Mouse (Mus musculus) heart, embryonic 12.5 days (tissue): ENCODE measurements around the gene Trpm6. TPM values are rescaled to one million over a fixed set of nuclear protein-coding genes. Genes with fewer than 3 reads are reported as not detected.

Experiments used
- ATAC-seq: fragments of 200-750 bp; cut with Nextera tagmentation; 2 replicates; pipeline ENCODE4 v1.8.0; 2017; ENCODE audit warnings: moderate TSS enrichment, moderate library complexity; ENCODE audit not compliant: insufficient number of reproducible peaks, low FRiP score
- H3K27ac ChIP-seq: fragments of 300-500 bp; sonication (generic); 2 replicates; pipeline ENCODE4 v1.5.1; 2016; ENCODE audit warnings: mild to moderate bottlenecking, moderate library complexity; ENCODE audit not compliant: poor library complexity, severe bottlenecking
- H3K27me3 ChIP-seq: fragments of 300-500 bp; sonication (generic); replicated peaks from 2 replicates; pipeline ENCODE4 v1.6.1; 2016; ENCODE audit warnings: mild to moderate bottlenecking, moderate library complexity
- H3K36me3 ChIP-seq: fragments of 300-500 bp; sonication (generic); 2 replicates; pipeline ENCODE4 v1.6.1; 2016; ENCODE audit warnings: mild to moderate bottlenecking, moderate library complexity
- H3K4me1 ChIP-seq: fragments of 300-500 bp; sonication (generic); replicated peaks from 2 replicates; pipeline ENCODE4 v1.6.1; 2016; ENCODE audit warnings: mild to moderate bottlenecking
- H3K4me2 ChIP-seq: fragments of 300-500 bp; sonication (generic); 2 replicates; pipeline ENCODE4 v1.6.1; 2016; ENCODE audit warnings: mild to moderate bottlenecking, moderate library complexity
- H3K4me3 ChIP-seq: fragments of 300-500 bp; sonication (generic); 2 replicates; pipeline ENCODE4 v1.5.1; 2016; ENCODE audit warnings: mild to moderate bottlenecking
- H3K9ac ChIP-seq: fragments of 300-500 bp; sonication (generic); 2 replicates; pipeline ENCODE4 v1.6.1; 2016; ENCODE audit warnings: mild to moderate bottlenecking, moderate library complexity
- H3K9me3 ChIP-seq: fragments of 300-500 bp; sonication (generic); replicated peaks from 2 replicates; pipeline ENCODE4 v1.6.1; 2016; ENCODE audit warnings: mild to moderate bottlenecking, moderate library complexity
- WGBS: fragments of 180-500 bp; shearing (Covaris S2); methylation state at CpG from one replicate; pipeline ENCODE4 v1.1.7; 2016; 5-methylcytosine and 5-hydroxymethylcytosine counted together
- polyA plus RNA-seq: library from polyadenylated mRNA; unstranded; fragments of >200 nt; fragmentation: Nextera tagmentation; extraction: Ambion mirVana; gene quantifications from 2 replicates; pipeline ENCODE4 v1.2.1, GENCODE M21; 2016

Trpm6 gene
- polyA plus RNA-seq, 1 experiment from 2014 or later = 0.17 TPM

- no peak for ATAC-seq
- Histone ChIP-seq H3K27ac (no peak overlapping the region), H3K9me3 (no peaks in the 10 kb centered on the region), H3K4me2 (peak overlapping the region; percentile 62), H3K4me1 (no peaks in the 10 kb centered on the region; the same call in 1 of the 2 replicates), H3K4me3 (peak overlapping the region; percentile 37), H3K36me3 (no peaks in the 10 kb centered on the region), H3K27me3 (no peaks in the 10 kb centered on the region; the same call in 1 of the 2 replicates), H3K9ac (peak overlapping the region; percentile 48; the same call in 1 of the 2 replicates)
- 19% methylated on average over 11 of the region's 11 CpGs for WGBS
Measured at GRCm38 (mm10) chr19:18889117-18889627, 139.4 kb downstream of the Trpm6 start.

- Histone ChIP-seq H3K27me3 (no peaks in the 10 kb centered on the region; the same call in 1 of the 2 replicates), H3K4me2 (peak overlapping the region; percentile 62), H3K27ac (no peak overlapping the region), H3K9me3 (no peaks in the 10 kb centered on the region), H3K9ac (no peak overlapping the region), H3K36me3 (no peaks in the 10 kb centered on the region), H3K4me1 (no peaks in the 10 kb centered on the region; the same call in 1 of the 2 replicates), H3K4me3 (peak overlapping the region; percentile 37; the same call in 1 of the 2 replicates)
- ATAC-seq = no peak
- WGBS = 92% methylated on average over 1 of the region's 1 CpGs
Measured at GRCm38 (mm10) chr19:18889632-18890031, 139.8 kb downstream of the Trpm6 start.

DNA sequence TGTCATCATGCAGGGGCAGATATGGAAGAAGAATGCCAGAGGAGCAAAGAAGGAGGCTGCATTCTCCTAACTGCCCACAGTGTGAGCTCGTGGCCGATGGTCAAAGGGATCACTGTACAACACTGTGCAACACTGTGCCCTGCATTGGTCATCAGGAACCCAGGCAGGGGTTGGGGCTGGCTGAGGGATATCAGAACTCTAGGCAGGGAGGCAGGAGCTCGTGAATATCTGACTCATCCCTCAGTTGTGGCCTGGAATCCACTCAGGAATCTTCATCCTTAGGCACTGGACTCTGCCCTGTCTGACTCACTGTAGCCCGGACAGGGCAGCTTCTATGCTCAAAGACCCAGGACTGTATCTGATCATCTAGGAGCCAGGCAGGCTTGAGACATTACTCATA, 140.4 kb downstream of the Trpm6 start:
- Histone ChIP-seq H3K27ac (no peak overlapping the region), H3K4me2 (no peak overlapping the region), H3K9ac (no peak overlapping the region), H3K27me3 (no peaks in the 10 kb centered on the region; the same call in 1 of the 2 replicates), H3K4me3 (no peak overlapping the region), H3K9me3 (no peaks in the 10 kb centered on the region), H3K4me1 (no peaks in the 10 kb centered on the region; the same call in 1 of the 2 replicates), H3K36me3 (no peaks in the 10 kb centered on the region)
- no peak for ATAC-seq
- WGBS = 64% methylated on average over 4 of the region's 4 CpGs

GRCm38 (mm10) chr19:18898238-18898637, 148.5 kb downstream of the Trpm6 start:
- Histone ChIP-seq H3K4me1 (no peaks in the 10 kb centered on the region), H3K9ac (no peak overlapping the region), H3K9me3 (no peaks in the 10 kb centered on the region), H3K27ac (no peak overlapping the region), H3K4me2 (no peak overlapping the region), H3K27me3 (no peaks in the 10 kb centered on the region), H3K4me3 (no peak overlapping the region), H3K36me3 (no peaks in the 10 kb centered on the region)
- ATAC-seq = no peak

DNA sequence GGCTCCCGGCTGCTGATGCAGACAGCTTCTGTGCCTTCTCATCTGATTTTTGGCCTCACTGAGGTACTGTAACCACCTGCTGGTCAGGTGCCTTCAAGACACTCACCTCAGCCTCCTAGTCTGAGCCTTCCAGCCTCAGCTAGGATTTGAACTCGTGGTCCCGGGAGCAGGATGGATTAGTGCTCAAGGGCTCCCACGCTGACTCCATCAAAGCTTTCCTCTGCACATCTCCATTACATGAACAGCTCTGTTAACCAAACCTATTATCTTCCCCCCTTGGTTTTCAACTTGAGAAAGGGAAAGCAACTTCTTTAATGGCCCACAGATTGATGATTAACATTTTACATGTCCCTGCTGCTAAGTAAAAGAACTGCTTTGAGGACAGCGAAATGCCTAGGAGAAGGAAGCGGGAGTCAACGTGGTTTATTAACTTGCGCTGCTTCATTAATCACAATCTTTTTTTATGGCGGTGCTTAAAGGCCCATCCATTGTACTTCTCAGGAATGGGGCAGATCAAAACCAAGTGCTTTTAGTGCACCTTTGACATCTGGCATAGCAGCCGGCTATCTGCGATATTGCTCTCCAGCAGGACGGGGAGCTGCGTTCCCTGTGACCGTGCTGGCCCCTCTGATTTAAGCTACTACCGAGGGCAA, 152.4 kb downstream of the Trpm6 start:
- Histone ChIP-seq H3K9me3 (no peaks in the 10 kb centered on the region), H3K9ac (no peak overlapping the region), H3K27ac (no peak overlapping the region), H3K27me3 (no peaks in the 10 kb centered on the region), H3K4me1 (no peaks in the 10 kb centered on the region), H3K4me2 (no peak overlapping the region), H3K4me3 (no peak overlapping the region), H3K36me3 (no peaks in the 10 kb centered on the region)
- ATAC-seq = no peak
- 78% methylated on average over 15 of the region's 15 CpGs for WGBS

GRCm38 (mm10) chr19:18902694-18903067, 152.9 kb downstream of the Trpm6 start:
- H3K9ac ChIP-seq = no peak overlapping the region
- no peak for ATAC-seq
- no peaks in the 10 kb centered on the region for H3K4me1 ChIP-seq
- no peaks in the 10 kb centered on the region for H3K36me3 ChIP-seq
- 82% methylated on average over 6 of the region's 6 CpGs for WGBS
- no peak overlapping the region for H3K27ac ChIP-seq
- H3K27me3 ChIP-seq = no peaks in the 10 kb centered on the region
- H3K9me3 ChIP-seq = no peaks in the 10 kb centered on the region
- no peak overlapping the region for H3K4me2 ChIP-seq
- no peak overlapping the region for H3K4me3 ChIP-seq

DNA sequence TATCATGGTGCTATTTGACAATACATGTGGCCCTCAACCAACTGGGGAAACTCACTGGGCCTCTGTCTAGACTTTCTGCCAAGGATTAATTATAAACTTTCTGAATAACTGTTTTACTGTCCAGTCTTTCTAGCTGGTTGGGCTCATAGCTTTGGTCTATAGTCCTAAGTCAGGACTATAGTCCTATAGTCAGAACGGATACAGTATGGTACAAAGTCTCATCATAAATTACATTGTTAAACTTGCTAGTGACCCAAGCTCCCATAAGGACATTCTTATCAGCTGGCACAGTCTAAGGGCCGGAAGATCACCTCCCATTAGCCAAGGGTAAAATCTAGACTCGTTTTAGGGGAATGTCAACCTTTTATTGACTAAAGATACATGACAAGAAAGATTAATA, 155.7 kb downstream of the Trpm6 start:
- Histone ChIP-seq H3K9ac (no peak overlapping the region), H3K27ac (no peak overlapping the region), H3K27me3 (no peaks in the 10 kb centered on the region), H3K9me3 (no peaks in the 10 kb centered on the region), H3K4me3 (no peak overlapping the region), H3K4me1 (no peaks in the 10 kb centered on the region), H3K36me3 (no peaks in the 10 kb centered on the region), H3K4me2 (no peak overlapping the region)
- no peak for ATAC-seq
- WGBS = 53% methylated on average over 3 of the region's 3 CpGs

DNA sequence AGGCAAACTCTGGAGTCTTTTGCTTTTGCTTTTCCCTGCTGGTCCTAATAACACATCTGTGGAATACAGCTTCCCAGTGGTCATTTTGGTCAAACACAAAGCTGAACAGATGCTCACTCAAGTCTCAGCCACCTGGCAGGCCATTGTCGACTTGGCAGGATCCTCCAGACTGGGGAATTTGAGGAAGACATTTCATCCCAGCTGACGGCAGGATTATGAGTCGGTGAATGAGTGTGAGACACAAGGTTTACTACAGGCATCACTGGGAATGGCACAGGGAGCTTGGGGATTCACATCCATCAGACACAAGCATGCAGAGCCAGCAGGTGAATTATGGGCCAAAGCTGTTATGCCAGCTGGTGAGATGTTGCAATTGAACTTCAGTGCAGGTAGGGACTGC, 159.9 kb downstream of the Trpm6 start:
- no peaks in the 10 kb centered on the region for H3K9me3 ChIP-seq
- H3K4me2 ChIP-seq = no peak overlapping the region
- H3K27ac ChIP-seq = no peak overlapping the region
- no peak for ATAC-seq
- H3K36me3 ChIP-seq = no peaks in the 10 kb centered on the region
- WGBS = 76% methylated on average over 3 of the region's 3 CpGs
- H3K9ac ChIP-seq = no peak overlapping the region
- no peaks in the 10 kb centered on the region for H3K27me3 ChIP-seq
- H3K4me1 ChIP-seq = no peaks in the 10 kb centered on the region
- H3K4me3 ChIP-seq = no peak overlapping the region

DNA sequence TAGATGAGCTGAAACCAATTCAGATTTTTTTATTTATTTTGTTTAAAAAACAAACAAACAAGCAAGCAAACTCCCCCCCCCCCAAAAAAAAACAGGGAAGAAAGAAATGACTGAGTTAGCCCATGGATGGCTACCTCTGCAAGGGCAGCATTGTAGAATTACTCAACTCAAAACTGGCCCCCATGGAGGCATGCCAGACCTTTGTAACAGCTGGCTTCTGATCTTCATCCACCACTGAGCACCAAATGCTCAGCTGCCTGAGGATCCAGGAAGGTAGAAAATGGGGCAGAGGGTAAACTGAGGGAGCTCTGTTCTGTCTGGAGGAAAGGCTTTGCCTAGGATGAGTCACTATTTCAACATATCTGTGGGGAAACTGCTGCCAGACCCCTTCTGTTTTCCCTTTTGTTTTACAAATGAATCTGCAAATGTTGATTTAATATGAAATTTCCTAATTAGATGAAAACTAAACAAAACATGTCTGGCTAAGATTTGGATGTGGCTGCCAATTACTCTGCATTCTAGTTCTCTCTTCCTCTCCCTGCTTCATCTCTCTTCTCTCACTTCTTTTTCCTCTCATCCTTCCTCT, 162.1 kb downstream of the Trpm6 start:
- Histone ChIP-seq H3K4me2 (no peak overlapping the region), H3K9me3 (no peaks in the 10 kb centered on the region), H3K36me3 (no peaks in the 10 kb centered on the region), H3K27ac (no peak overlapping the region), H3K4me1 (no peaks in the 10 kb centered on the region), H3K4me3 (no peak overlapping the region), H3K9ac (no peak overlapping the region), H3K27me3 (no peaks in the 10 kb centered on the region)
- no peak for ATAC-seq

DNA sequence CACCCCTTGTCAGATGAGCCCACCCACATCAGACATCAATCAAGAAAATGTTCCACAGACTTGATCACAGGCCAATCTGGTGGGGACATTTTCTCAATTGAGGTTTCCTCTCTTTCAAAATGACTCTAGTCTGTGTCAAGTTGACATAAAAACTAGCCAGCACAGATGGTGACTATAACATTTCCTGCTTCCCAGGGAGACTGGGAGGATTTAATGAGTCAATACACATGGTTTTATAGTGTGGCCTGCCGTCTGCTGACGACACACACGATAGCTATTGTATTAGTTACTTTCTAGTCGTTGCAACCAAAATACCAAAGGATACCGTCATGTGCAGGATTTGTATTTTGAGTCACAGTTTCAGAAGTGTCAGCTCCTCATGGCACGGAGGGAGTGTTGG, 191.6 kb downstream of the Trpm6 start:
- no peak overlapping the region for H3K4me3 ChIP-seq
- H3K4me1 ChIP-seq = no peaks in the 10 kb centered on the region
- ATAC-seq = no peak
- 85% methylated on average over 6 of the region's 6 CpGs for WGBS
- no peak overlapping the region for H3K27ac ChIP-seq
- no peaks in the 10 kb centered on the region for H3K9me3 ChIP-seq
- no peak overlapping the region for H3K9ac ChIP-seq
- H3K36me3 ChIP-seq = no peaks in the 10 kb centered on the region
- H3K27me3 ChIP-seq = no peaks in the 10 kb centered on the region
- H3K4me2 ChIP-seq = no peak overlapping the region
